Mouse (Mus musculus): ENCODE results near the gene Pde6g.

DNA sequence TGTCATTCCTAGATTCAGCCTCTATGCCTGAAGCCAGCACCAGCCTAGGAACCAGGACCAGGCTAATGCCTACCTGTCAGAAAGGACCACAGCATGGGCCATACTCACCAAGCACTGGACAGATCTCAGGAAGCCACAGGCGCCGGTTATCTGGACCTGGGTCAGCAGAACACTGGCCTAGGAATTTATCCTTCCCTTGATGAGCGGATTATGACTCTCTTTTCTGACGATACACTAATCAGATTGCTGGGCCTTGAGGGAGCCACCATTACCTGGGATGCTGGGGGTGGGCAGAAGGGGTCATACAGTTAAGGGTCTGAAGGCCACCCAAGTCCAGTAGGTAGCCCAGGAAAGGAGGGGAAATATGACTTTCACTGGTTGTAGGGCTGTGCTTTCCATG, at the start of gene Pde6g:
- TF ChIP-seq CTCF (IDR thresholded peaks at IDR 0.05) (no peak), POLR2A (IDR thresholded peaks at IDR 0.05; ENCODE audit: insufficient read depth, low read depth, low read length) (no peak), EP300 (IDR thresholded peaks at IDR 0.05; ENCODE audit: insufficient read depth, low read depth, low read length) (no peak)
